Mouse (Mus musculus): ENCODE measurements around the gene Pramef17.
"Not testable (repeated sequence)": the region's sequence is repeated elsewhere in the genome, so short reads cannot be mapped to it uniquely, and the experiment has no call there.

The Pramef17 gene

DNA sequence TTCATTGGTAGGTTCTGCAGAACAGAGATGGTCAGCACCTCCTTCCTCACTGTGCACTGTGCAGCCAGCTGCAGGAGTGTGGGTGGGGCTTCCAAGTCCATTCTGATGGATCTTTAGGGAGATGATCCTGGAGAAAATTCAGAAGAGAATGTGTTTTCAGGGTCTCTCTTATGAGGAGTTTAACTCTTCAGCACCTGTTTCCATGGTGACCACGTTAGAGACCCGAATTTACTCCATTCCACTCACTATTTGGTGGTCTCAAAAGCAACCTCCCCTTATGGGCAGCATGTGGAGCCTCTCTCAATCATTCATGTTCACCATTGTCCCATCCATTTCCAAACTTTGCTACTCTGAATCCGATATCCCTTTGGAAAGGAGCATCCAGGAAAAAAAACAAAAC is at the start of gene Pramef17:
Gene Pramef17, minus strand, starts transcription at position 101 of the 400 bp plus-strand sequence.
- not testable (repeated sequence) for DNase-seq

DNA sequence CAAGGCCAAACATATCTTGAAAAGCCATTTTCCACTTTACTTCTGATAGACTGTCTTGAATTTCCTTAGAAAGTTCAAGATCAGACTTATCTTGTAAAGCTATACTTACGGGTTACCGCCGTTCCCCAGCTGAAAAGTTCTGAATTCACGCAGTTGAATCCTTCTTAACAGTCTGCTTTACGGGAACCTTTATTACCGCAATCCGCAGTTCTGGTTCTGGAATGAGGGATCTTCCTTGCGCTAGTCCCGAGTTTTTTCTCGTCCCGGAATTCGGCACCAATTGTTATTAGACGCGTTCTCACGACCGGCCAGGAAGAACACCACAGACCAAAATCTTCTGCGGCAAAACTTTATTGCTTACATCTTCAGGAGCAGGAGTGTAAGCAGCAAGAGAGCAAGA is 6.0 kb downstream of the Pramef17 start:
- peak; percentile 38 for DNase-seq

DNA sequence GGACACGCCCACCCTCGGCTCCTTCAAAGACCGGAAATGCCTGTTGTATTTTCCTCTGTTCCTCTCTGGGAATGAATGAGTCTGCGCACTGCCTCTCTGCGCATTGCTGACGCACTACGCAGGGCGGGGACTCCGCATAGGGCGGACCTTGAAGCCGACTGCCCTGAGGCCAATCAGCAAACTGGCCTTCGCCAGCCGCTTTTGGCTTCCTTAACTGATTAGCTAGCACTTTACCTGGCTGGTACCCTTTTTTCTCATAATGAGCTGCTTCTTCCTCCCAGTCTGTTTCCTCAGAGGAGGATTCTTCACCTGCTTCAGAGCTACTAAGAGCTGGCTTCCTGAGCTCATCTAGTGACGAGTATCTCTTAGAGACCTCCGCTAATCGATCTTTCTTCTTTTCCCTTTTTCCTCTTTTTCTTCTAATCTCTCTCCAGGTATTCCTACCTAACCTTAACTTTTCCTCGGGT is 6.7 kb downstream of the Pramef17 start:
- peak; percentile 23 for DNase-seq

DNA sequence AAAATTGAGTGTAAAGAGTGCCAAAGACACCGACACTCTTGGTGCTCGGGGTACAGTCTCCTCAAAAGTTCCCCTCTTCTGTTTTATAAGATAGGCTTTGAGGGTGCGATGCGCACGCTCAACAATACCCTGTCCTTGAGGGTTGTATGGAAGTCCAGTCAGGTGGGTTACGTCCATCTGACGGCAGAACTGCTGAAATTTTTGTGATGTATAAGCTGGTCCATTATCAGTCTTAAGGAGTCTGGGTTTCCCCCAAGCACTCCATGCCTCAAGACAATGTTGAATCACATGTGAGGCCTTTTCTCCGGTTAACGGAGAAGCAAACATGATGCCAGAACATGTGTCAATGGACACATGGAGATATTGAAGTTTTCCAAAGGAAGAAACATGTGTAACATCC is 8.4 kb downstream of the Pramef17 start:
- peak; percentile 29 for DNase-seq

DNA sequence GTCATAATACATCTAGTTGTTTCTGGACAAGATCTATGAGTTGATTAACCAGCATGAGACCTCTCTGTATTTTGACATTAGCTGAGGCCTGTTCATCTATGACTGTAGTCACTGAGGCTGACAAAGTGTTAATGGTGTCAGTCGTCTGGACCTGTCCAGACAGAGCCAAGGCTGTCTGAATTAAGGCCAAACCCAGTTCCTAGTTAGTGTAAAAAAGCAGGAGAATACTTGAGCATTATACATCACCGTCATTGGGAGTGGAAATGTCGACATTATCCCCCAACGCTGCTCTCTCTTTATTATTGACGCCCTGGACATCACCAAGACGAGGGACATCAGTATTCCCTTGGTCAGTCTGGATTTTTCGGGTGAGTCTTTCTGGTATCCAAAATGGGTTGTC is 9.0 kb downstream of the Pramef17 start:
- peak; percentile 3 for DNase-seq

DNA sequence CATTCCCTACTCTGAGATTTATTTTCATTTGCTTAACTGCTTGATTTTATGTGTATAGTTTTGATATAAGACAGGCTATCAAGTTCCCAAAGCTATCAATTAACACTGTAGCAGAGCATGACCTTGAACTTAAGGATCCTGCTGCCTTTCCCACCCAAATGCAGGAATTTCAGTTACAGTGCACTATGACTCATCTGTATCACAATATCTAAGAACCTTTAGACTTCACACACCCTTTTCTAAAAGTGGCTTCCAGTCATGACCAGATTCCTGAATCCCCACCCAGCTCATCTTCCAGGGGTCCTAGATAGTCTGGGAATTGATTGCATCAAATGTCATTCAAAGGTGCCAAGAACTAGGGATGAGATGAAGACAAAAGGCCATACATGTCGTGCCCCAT is 10.7 kb downstream of the Pramef17 start:
- DNase-seq = not testable (repeated sequence)

DNA sequence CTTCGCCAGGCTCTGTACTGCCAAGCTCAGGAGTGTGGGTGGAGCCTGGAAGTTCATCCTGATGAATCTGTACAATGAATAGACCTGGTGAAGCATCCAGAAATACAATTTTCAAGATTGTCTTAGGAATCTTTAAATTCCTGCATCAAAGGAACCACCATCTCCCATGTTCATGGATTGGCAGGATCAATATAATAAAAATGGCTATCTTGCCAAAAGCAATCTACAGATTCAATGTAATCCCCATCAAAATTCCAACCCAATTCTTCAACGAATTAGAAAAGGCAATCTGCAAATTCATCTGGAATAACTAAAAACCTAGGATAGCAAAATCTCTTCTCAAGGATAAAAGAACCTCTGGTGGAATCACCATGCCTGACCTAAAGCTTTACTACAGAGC is 27.3 kb downstream of the Pramef17 start, which contains the start of gene Gm13101:
Gene Gm13101, minus strand, starts transcription at position 101 of the 400 bp plus-strand sequence.
- not testable (repeated sequence) for DNase-seq

DNA sequence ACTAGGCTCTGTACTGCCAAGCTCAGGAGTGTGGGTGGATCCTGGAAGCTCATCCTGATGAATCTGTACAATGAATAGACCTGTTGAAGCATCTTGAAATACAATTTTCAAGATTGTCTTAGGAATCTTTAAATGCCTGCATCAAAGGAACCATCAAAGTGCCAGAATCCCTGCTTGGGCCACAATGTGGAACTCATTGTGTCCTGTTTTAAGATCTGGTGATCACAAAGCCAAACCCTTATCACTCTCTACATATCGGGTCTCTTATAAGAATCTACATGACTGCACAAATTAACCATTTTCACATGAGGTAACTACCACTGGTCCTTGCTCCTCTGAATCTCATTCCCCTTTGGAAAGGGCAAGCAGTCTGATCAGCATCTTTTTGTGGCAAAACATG is 43.3 kb downstream of the Pramef17 start, which contains the start of gene Pramef25:
Gene Pramef25, minus strand, starts transcription at position 101 of the 400 bp plus-strand sequence.
- DNase-seq = not testable (repeated sequence)
